Mouse (Mus musculus) mesoderm, embryonic 11.5 days (tissue): ENCODE measurements around the gene Spock3.
A peak's percentile ranks its signal among the peaks of the same experiment; 100 is the strongest.
"Not testable (repeated sequence)": the region's sequence is repeated elsewhere in the genome, so short reads cannot be mapped to it uniquely, and the experiment has no call there.

Experiments
- DNase-seq: peaks from one replicate; pipeline ENCODE4 v3.0.0-alpha.2; 2012; ENCODE audit warnings: low read depth, low spot score

The Spock3 gene

DNA sequence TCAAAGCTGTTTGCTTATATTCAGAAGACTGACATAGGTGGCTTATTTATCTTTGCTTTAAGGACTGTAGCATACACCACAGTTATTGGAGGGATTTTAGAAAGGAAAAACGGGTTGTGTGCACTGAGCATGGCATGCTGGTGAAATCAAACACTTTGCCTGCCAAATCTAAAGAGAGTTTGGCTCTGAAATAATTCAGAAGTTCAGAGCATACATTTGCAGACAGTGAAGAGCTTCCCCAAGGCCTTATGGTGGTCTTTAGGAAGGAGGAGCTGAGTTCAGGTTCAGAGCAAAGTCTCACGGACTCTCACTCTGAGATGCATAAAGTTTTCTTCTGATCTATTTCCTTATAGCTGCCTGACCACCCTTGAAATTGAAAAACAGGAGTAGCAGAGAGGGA is at the start of gene Spock3:
TSS of gene Spock3 (plus strand) at position 301 of the 400 bp plus-strand sequence.
- no peak for DNase-seq

DNA sequence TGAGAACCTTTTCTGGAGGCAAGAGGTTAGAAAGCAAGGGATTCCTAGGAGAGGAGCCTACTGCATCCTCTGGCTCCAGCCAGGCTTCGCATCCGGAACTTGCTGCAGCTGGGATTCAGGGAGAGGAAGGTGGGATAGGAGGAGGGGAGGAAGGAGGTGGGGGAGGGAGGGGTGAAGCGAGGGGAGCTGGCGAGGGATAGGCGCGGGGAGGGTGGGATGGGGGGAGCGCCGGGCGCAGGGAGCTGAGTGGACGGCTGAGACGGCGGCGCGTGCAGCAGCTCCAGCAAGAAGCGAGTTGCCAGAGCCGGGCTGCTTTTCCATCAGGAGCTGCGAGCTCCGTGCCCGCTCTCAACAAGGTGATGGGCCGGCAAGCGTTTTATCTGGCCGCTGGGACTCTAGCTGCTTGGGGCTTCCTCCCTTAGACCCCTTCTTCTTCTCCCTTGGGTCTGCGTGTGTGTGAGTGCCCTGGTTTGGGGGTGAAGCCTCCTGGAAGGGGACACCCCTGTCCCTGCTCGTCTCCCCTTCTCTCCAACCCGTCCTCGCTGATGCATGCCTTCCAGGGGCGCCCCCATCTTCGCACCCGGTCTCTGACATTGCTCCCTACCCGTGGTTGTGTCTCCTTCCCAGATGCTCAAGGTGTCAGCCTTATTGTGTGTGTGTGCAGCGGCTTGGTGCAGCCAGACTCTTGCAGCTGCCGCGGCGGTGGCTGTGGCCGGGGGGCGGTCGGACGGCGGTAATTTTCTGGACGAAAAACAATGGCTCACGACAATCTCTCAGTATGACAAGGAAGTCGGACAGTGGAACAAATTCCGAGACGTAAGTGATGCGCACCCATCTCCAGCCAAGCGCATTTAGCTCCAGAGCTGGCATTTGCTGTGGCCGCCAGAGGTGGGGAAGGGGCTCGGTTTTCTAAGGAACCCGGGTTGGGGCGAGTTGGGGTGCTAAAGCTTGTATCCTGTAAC is 645 bp downstream of the Spock3 start:
- DNase-seq = peak; percentile 69

DNA sequence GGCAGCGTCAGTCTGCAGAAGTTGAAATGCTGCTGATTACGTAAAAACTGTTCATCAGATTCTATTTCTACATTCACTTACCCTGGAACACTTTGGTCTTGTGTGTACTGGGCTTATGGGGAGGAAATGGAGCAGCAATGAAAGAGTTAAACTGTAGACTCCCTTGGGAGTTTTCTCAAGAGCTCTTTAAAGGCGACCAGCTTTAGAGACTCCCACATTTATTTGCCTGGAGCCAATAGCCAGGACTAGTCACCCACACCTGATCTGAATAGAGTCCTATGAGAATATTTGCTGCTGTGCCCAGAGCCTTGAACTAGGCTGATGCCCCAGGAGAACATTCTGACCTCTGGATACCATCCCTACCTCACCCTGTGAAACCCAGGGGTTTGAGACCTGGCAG is 1.7 kb downstream of the Spock3 start:
- DNase-seq = peak; percentile 39

GRCm38 (mm10) chr8:62962608-62963007 is 11.8 kb downstream of the Spock3 start:
- DNase-seq = no peak

- no peak for DNase-seq
These were observed 19.1 kb downstream of the Spock3 start for GRCm38 (mm10) chr8:62969802-62970372.

- DNase-seq = no peak
These were observed 138.2 kb downstream of the Spock3 start for GRCm38 (mm10) chr8:63088984-63089383.

DNA sequence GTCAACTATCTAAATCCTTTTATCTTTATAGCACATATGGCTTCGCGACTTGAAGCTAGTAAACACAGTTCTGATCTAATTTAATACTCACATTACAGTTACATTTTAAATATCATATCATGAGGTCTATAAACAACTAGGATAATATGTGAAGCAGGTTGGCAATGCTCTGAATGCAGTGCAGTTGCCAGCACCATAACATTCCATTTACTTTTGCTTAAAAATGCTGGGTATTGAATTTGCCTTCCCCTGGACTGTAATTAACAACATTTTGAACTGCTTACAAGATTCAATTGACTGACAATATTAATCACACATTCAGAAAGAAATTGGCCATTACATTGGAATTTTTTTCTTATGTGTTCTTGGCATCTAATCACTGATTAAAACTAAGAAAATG is 147.4 kb downstream of the Spock3 start:
- no peak for DNase-seq

DNA sequence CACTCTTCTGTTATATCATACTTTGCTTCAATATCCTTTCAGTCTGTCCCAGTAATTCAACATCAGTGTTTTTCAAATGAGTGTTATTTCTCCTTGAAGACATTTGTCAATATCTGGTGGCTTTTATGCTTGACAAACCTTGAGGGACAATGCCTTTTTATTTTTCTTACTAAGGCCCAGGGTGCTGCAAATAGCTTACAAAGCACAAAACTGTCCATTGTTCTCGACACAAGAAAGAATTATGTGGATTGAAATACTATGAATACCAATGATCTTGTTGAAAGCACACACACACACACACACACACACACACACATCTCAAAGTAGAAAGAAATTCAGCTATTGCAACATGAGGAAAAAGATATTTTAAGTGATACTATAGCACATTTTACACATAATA is 159.0 kb downstream of the Spock3 start:
- no peak for DNase-seq

- no peak for DNase-seq
These were observed 162.1 kb downstream of the Spock3 start for GRCm38 (mm10) chr8:63112919-63113318.

DNA sequence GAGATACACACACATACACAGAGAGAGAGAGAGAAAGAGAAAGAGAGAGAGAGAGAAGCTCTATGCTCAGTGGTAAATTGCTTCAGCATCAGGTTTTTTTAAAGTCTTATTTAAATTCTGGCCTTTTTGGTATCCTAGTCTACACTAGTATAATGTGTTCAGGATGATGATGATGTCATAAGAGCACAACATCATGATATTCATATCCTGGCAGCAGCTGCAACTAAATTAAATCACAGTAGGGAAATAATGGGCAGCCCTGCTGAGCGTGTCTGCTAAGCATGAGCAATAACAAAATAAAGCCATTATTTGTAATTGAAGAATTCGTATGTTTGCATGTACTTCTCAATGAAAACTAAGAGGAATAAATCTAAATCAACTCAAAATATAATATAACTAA is 169.7 kb downstream of the Spock3 start:
- no peak for DNase-seq

DNA sequence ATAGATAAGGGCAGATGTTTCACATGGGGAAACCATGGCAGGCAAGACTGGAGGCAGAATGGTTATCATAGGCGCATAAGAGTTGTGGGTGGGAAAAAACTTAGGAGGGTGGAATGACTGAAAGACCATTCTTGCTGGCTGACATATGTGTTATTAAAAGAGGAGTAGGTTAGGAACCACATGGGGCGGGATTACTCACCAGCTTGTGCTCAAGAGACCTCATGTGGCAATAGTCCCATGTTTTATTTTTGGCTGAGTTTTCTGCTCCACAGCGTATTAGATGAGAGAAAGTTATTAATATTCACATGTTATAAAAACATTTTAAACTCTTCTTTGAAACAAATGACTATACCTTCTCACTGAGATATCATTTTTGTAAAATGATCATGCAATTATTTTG is 184.6 kb downstream of the Spock3 start:
- no peak for DNase-seq

DNA sequence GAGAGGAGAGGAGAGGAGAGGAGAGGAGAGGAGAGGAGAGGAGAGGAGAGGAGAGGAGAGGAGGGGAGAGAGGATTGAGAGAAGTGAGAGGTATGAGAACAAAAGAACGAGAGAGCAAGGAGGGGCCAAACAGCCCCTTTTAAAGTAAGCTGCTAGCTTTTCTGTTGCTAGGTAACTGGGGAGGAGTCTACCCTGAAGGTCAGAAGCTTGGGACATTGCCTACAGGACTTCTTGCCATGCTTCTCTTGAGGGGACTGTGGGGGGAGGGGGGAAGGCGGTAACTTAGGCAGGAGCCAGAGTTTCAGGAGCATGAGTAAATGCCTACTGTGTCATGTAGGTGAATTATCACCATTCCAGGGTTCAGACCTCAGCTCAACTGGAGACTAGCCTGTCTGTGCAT is 213.1 kb downstream of the Spock3 start:
- not testable (repeated sequence) for DNase-seq

DNA sequence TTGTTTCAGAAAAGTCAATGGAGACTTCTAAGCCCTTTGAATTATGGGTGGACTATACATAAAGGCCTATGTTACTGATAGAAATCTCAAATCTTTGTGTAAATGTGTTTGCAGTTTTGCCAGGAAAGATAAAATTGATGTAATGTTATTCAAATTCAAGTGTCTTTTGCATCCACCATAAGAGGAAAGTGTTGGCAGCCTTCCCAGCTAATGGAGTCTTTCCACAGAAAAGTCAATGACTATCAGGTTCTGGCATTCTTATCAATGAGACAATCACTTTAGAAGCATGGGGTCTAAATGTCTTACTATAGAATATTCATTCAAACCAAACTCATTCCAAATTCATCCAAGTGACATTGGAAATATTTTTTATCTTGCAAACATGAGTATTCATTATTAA is 214.5 kb downstream of the Spock3 start:
- DNase-seq = no peak

- DNase-seq = no peak
These were observed 219.1 kb downstream of the Spock3 start for GRCm38 (mm10) chr8:63169956-63170355.

DNA sequence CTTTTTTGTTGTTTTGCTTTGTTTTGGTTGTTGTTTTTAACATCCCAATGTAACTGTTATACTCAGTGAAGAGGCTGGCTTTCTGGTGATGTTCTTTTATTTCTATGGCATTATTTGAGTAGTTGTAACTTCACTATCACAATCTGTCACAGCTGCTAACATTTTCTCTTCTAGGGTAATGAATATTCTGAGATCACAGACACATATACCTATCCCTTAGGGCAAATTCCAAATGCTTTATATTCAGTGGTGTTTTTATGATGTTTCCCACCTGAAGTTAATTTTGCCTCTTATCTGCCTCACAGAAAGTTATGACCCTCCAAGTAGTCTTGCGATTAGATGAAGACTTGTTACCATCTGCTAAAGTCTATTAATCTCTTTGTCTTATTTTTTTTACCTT is 230.5 kb downstream of the Spock3 start:
- no peak for DNase-seq

- no peak for DNase-seq
These were observed 308.1 kb downstream of the Spock3 start for GRCm38 (mm10) chr8:63258812-63259385.

DNA sequence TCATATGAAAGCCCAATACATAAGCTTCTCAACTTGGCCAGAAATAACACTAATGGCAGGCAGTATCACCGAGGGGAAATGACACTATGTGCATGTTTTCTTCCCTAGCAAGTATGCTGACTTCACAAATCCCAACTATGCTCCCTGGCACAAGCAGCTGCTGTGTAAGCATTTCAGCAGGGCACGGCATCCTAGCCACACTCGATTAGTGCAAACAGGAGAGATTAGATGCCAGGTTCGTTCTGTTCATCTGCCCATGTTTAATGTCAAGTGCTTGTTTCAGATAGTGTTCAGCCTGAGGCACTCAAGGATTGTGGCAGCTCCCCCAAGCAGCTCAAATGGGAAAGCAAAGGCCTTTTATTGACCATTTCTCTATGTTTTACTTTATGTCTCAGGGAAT is 311.7 kb downstream of the Spock3 start:
- DNase-seq = no peak

DNA sequence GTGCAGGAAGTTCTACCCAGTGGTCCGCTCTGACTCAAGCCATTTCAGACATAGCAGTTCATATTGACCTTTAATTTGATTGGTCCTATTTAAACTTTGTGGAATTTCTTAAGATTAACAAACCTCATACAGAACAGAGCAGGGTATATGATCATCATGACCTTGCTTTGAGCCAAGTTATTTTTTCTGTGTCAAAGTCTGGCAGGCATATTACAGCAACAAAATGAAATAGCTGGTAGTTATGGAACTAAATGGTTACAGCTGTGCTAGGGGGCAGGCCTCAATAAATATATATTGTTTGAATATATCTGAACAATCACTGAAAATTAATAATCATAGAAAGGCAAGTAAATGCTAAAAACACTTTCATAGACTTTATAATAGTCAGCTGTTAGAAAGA is 384.6 kb downstream of the Spock3 start:
- no peak for DNase-seq

DNA sequence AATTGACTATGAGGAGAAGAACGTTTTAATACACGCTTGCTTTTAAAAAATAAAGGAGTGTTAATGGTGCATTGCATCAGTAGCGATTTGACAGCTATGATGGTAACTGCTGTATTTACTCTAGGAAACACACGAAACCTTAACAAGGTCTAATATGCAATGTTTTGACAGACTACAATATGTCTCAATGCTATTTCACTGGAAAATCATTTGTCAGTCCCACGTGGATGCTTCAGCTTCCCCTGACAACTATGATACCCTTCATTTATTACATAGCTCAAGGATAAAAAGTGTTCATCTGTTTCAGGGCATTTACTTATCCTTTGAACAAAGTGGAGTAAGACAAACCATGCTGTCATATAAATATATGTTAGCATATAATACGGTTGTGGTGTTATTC is 417.8 kb downstream of the Spock3 start:
- DNase-seq = no peak

DNA sequence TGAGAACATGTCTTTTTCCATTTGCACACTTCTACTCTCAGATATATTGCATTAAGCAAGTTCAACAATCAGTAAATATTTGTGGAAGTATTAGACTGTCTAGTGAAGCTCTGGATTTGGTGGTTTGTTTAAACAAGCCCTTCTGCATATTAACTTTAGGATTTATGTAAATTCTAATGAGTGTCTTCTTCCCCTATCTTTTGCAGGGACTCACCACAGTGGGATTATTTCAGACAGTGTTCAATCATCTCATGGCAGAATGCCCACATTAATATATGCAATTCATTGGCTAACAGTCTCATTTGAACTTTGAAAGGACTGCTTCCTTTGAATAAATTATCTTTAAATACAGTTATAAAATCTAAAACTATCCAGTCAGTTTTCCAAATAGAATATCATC is 446.9 kb downstream of the Spock3 start:
- DNase-seq = no peak
